ENCODE assay signal across 8 mouse cellular contexts in genomic region chrX:13346011-13346631, GRCm38 (mm10).
DNase-seq lines count a peak whose midpoint lies in the region; ATAC-seq and TF ChIP-seq lines count a peak whose summit lies in the region.

No protein-coding gene starts in this region.

- H3K4me1 ChIP-seq in kidney, postnatal 0 days (replicated peaks; ENCODE audit: insufficient read depth, low read length), result no peaks in the 10 kb centered on the region
- H3K4me1 ChIP-seq in embryonic facial prominence, embryonic 14.5 days (ENCODE audit: control insufficient read depth, insufficient read depth, low read length), result peaks cover 15% of the 10 kb centered on the region; the same call in 1 of the 2 replicates
- H3K4me1 ChIP-seq in midbrain, postnatal 0 days (ENCODE audit: insufficient read depth, low read length), result peaks cover 5% of the 10 kb centered on the region; the same call in 1 of the 2 replicates

- H3K36me3 ChIP-seq in kidney, postnatal 0 days (ENCODE audit: insufficient read depth, low read length), result no peaks in the 10 kb centered on the region
- no peaks in the 10 kb centered on the region for H3K36me3 ChIP-seq in embryonic facial prominence, embryonic 14.5 days (ENCODE audit: control insufficient read depth, insufficient read depth, low read length)
- H3K36me3 ChIP-seq in midbrain, postnatal 0 days (ENCODE audit: insufficient read depth, low read length), result no peaks in the 10 kb centered on the region

- no peak for ATAC-seq in kidney, postnatal 0 days (replicated peaks; ENCODE audit: low FRiP score, low read depth)
- ATAC-seq in embryonic facial prominence, embryonic 14.5 days (ENCODE audit: low read depth), result peak; percentile 28; the same call in 1 of the 2 replicates
- ATAC-seq in midbrain, postnatal 0 days (ENCODE audit: low FRiP score), result peak; percentile 68
- ATAC-seq in frontal cortex, adult (ENCODE audit: low TSS enrichment), result no peak

- peak overlapping the region; percentile 36 for H3K4me3 ChIP-seq in kidney, postnatal 0 days (replicated peaks; ENCODE audit: low read depth, low read length)
- peak overlapping the region; percentile 40 for H3K4me3 ChIP-seq in embryonic facial prominence, embryonic 14.5 days (ENCODE audit: low read depth, low read length)
- H3K4me3 ChIP-seq in midbrain, postnatal 0 days (ENCODE audit: low read depth, low read length), result peak overlapping the region; percentile 39

- peak overlapping the region; percentile 60 for H3K4me2 ChIP-seq in kidney, postnatal 0 days (ENCODE audit: low read length)
- H3K4me2 ChIP-seq in embryonic facial prominence, embryonic 14.5 days (ENCODE audit: low read depth, low read length), result peak overlapping the region; percentile 59
- peak overlapping the region; percentile 56 for H3K4me2 ChIP-seq in midbrain, postnatal 0 days (ENCODE audit: low read depth, low read length, poor library complexity, severe bottlenecking)

- DNase-seq in kidney, postnatal 0 days (ENCODE audit: low spot score), result peak; percentile 19
- no peak for DNase-seq in kidney, adult 8-10 months
- peak; percentile 20 for DNase-seq in ZHBTc4 (ENCODE audit: low read depth, low spot score)
- DNase-seq in embryonic facial prominence, embryonic 14.5 days (ENCODE audit: low spot score), result peak; percentile 36
- peak; percentile 6 to 12 for DNase-seq in layer of hippocampus, postnatal 25 days (ENCODE audit: extremely low spot score in 1 of 2, low spot score in 1 of 2)
- peak; percentile 41 for DNase-seq in midbrain, postnatal 0 days (ENCODE audit: low spot score)
- no peak for DNase-seq in frontal cortex, postnatal 10 days (ENCODE audit: low spot score in 2 of 2)

- TF ChIP-seq CTCF in kidney, postnatal 0 days (IDR thresholded peaks at IDR 0.05; ENCODE audit: low read depth), result no peak
- TF ChIP-seq CTCF in midbrain, postnatal 0 days (IDR thresholded peaks at IDR 0.05), result no peak

- H3K27me3 ChIP-seq in kidney, postnatal 0 days (ENCODE audit: insufficient read depth, low read length), result no peaks in the 10 kb centered on the region
- peaks cover 3% of the 10 kb centered on the region; the same call in 1 of the 2 replicates for H3K27me3 ChIP-seq in embryonic facial prominence, embryonic 14.5 days (replicated peaks; ENCODE audit: control insufficient read depth, insufficient read depth, low read length)
- peaks cover 11% of the 10 kb centered on the region; the same call in 1 of the 2 replicates for H3K27me3 ChIP-seq in midbrain, postnatal 0 days (ENCODE audit: insufficient read depth, low read length)

- no peaks in the 10 kb centered on the region for H3K9me3 ChIP-seq in kidney, postnatal 0 days (replicated peaks; ENCODE audit: low read length)
- H3K9me3 ChIP-seq in embryonic facial prominence, embryonic 14.5 days (ENCODE audit: control insufficient read depth, low read length), result no peaks in the 10 kb centered on the region
- H3K9me3 ChIP-seq in midbrain, postnatal 0 days (ENCODE audit: low read length), result no peaks in the 10 kb centered on the region

- WGBS in kidney, postnatal 0 days, result 14% methylated on average over 20 of the region's 21 CpGs
- 10% methylated on average over 18 of the region's 21 CpGs for WGBS in embryonic facial prominence, embryonic 14.5 days
- WGBS in midbrain, postnatal 0 days, result 16% methylated on average over 17 of the region's 21 CpGs

- peak overlapping the region; percentile 85 for H3K27ac ChIP-seq in kidney, postnatal 0 days
- H3K27ac ChIP-seq in embryonic facial prominence, embryonic 14.5 days (replicated peaks; ENCODE audit: low read depth, low read length), result peak overlapping the region; percentile 91
- H3K27ac ChIP-seq in midbrain, postnatal 0 days (ENCODE audit: low read depth, low read length), result peak overlapping the region; percentile 87

- H3K9ac ChIP-seq in kidney, postnatal 0 days (ENCODE audit: low read depth, low read length), result no peak overlapping the region
- H3K9ac ChIP-seq in embryonic facial prominence, embryonic 14.5 days (ENCODE audit: low read depth, low read length), result peak overlapping the region; percentile 45
- H3K9ac ChIP-seq in midbrain, postnatal 0 days (replicated peaks; ENCODE audit: low read length, poor library complexity, severe bottlenecking), result peak overlapping the region; percentile 24; the same call in 1 of the 2 replicates

Comparison
In these comparisons a context has a peak if more than half of its experiments do, and no peak if none do; other contexts are left out.
1. DNase-seq: peak in kidney, postnatal 0 days (single experiment), ZHBTc4 (single experiment), embryonic facial prominence, embryonic 14.5 days (single experiment), layer of hippocampus, postnatal 25 days (2 of 2) and midbrain, postnatal 0 days (single experiment); none in kidney, adult 8-10 months (0 of 2) and frontal cortex, postnatal 10 days (0 of 2).
2. ATAC-seq: peak in embryonic facial prominence, embryonic 14.5 days (single experiment) and midbrain, postnatal 0 days (single experiment); none in kidney, postnatal 0 days (single experiment) and frontal cortex, adult (single experiment).
3. Peak in every context shown above with its lines, with median percentiles within 50 percentile points of each other: H3K27ac ChIP-seq, H3K4me2 ChIP-seq and H3K4me3 ChIP-seq.